Mouse (Mus musculus): ENCODE data around the gene Bpifb9a.
"Not testable (repeated sequence)": the region's sequence is repeated elsewhere in the genome, so short reads cannot be mapped to it uniquely, and the experiment has no call there.

Bpifb9a gene

GRCm38 (mm10) chr2:154257554-154257953 lies at the start of gene Bpifb9a:
TSS of gene Bpifb9a (plus strand) at chr2:154257854.
- DNase-seq, result not testable (repeated sequence)

DNA sequence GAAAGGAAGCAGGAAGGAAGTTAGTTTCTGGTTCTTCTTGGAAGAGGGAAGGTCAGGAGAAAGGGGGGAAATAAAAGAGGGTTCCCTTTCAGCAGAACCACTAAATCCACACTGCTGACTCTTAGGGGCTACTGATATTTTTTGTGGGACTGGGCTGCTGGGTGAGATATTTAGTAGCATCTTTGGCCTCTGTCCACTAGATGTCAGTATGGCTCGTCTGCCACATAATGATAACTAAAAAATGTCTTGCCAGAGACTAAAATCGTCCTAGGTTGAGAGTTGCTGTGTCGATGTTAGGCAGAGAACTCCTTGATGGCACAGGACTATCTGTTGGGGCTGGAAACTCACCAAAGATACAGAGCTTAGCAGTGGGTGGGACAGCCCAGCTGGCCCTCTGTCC lies 48.5 kb upstream of the Bpifb9a start:
- DNase-seq, result no peak

- DNase-seq, result no peak
These were observed 46.5 kb upstream of the Bpifb9a start for GRCm38 (mm10) chr2:154211121-154211520.

GRCm38 (mm10) chr2:154211881-154212280 lies 45.8 kb upstream of the Bpifb9a start:
- no peak for DNase-seq

DNA sequence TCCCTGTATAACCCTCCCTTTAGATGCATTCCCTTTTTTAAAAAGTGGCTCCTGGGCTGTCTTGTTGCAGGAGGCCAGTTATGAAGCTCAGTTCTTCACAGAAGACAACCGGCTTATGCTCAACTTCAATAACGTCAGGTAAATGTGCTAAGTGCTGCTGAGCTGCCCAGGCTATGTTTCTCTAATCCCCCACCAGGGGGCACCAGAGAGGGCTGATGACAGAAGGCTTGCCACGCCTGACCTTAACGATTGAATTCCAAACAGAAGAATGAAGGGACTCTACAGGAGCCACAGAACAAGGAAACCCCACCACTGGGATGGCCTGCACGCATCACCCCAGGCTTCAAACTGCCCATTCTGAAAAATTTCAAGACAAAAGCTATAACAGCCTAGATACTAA lies 42.5 kb upstream of the Bpifb9a start:
- DNase-seq, result peak; percentile 78 to 89

DNA sequence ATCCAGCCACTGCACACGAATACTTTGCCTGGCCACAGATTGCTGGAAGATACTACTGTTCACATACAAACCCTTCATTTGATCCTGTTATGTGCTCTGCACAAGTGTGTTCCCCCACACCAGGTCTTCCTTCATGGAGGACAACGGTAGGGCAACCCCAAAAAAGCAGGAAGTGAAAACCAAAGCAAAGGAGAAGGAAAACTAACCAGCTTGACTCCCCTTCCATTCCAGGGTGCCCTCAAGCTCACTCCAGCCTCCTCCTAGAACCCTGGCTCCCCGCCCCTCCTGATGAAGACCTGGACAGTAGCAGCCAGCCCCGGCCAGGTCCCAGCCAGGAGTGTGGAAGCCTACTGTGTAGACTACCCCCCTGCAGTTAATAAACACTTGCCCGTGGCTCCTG lies 37.7 kb upstream of the Bpifb9a start:
- no peak for DNase-seq

DNA sequence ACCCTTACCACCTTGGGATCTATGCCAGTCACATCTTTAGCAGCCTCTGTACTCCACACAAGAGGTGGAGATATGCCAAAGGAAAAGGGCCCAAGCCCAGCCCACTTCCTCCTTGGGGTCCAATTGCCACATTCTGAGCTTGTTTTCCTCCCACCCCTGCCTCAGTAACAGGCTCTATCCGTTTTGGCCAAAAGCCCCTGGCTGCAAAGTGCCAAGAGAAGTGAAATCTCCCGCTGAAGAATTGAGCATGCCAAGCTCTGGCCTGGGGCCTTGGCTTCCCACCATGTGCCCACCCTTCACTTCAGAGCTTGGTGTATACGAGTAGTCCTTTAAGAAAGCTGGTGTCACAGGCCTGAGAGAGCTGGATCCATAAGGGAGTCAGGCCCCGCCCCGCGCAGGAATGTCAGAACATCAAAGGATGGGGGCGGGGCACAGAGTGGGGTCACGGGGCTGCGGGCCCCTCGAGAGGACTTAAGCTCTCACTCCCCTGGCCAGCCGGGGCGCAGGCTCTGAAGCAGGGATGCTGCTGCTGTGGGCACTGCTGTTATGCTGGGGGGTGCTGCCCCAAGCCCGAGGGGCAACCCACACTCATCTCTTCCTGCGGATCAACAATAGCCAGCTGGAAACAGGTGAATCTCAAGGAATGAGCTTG lies 34.3 kb upstream of the Bpifb9a start, which contains the start of gene Bpifb5:
TSS of gene Bpifb5 (plus strand) at position 478 of the 652 bp plus-strand sequence.
- DNase-seq, result peak in 1 of 2 experiments; percentile 30

- DNase-seq, result no peak
These were observed 33.8 kb upstream of the Bpifb9a start for GRCm38 (mm10) chr2:154223917-154224273.

GRCm38 (mm10) chr2:154226991-154227390 lies 30.7 kb upstream of the Bpifb9a start:
- peak; percentile 41 to 42 for DNase-seq

GRCm38 (mm10) chr2:154227830-154228229 lies 29.8 kb upstream of the Bpifb9a start:
- peak; percentile 34 to 38 for DNase-seq

- peak; percentile 43 to 51 for DNase-seq
These were observed 24.2 kb upstream of the Bpifb9a start for GRCm38 (mm10) chr2:154233426-154233825.

DNA sequence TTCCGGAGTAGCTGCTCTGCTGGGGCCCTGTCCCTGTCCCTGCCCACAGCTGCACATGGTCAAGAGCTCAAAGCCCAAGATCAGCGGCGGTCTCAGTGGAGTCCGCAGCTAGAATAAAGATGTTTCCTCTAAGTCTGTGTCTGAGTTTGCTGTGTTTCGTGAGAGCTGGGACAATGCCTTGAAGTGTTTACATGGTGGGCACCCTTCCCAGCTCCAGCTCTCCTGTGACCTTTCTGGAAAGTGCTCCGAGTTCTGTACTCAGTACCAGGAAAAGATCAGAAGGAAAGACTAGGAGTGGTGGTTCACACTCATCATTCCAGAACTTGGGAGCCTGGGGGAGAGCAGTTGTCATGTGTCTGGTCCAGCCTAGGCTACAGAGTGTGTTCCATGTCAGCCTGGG lies 16.9 kb upstream of the Bpifb9a start:
- DNase-seq, result no peak

DNA sequence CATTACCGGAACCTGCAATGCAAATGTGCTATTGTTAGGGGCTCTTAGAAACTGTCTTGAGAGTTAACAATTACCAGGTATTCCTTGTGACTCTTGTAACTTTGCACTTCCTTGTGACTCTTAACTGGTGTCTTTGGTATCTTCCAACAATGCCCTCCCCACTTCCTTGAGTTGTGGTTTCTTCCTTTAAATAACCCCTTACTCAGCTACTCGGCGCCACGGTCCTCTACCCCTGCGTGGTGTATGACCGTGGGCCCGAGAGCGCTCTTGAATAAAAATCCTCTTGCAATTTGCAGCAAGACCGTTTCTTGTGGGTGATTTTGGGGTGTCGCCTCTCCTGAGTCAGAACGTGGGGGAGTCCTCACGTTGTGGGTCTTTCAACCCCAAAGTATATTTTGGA lies 14.9 kb upstream of the Bpifb9a start:
- not testable (repeated sequence) for DNase-seq

GRCm38 (mm10) chr2:154243356-154244036 lies 14.2 kb upstream of the Bpifb9a start:
- peak in 1 of 2 experiments; percentile 40 for DNase-seq

GRCm38 (mm10) chr2:154245322-154245721 lies 12.3 kb upstream of the Bpifb9a start:
- no peak for DNase-seq

- DNase-seq, result not testable (repeated sequence)
These were observed 2.4 kb upstream of the Bpifb9a start for GRCm38 (mm10) chr2:154255254-154255653.

- no peak for DNase-seq
These were observed 1.9 kb upstream of the Bpifb9a start for GRCm38 (mm10) chr2:154255770-154256169.

- not testable (repeated sequence) for DNase-seq
These were observed 6.7 kb downstream of the Bpifb9a start for GRCm38 (mm10) chr2:154264397-154264796.

DNA sequence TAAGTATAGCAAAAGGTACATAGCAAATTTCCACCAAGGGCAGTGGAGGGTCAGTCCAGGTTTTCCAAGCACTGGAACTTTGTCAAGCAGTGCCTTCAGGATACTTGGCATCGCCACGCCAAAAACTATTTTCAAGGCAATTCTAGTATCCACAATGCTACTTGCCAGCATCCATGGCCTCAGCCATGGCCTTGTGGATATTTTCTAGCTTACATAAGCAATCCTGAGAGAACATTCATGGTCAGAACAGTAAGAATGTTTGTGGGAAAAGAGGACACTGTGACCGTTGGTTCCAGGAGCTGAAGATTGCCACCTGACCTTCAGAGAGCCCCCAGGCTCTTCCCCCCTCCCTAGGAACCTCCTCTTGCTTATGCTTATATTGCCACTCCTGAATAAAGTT lies 34.2 kb downstream of the Bpifb9a start:
- DNase-seq, result not testable (repeated sequence)

DNA sequence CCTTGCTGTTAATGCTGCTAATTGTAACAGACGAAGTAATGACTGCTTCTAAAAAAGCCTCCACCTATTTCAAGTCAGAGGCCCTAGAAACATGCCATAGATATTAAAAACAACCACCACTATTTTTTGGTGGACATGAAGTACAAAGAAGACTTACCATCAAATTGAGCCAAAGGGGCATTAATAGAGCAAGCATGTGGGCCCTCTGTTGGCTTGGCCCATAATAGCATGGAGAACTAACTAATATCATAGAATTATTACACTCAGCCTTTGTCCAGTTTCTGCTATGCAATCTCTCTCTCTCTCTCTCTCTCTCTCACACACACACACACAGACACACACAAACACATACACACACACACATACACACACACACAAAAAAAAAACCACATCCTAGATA lies 35.2 kb downstream of the Bpifb9a start:
- DNase-seq, result no peak

DNA sequence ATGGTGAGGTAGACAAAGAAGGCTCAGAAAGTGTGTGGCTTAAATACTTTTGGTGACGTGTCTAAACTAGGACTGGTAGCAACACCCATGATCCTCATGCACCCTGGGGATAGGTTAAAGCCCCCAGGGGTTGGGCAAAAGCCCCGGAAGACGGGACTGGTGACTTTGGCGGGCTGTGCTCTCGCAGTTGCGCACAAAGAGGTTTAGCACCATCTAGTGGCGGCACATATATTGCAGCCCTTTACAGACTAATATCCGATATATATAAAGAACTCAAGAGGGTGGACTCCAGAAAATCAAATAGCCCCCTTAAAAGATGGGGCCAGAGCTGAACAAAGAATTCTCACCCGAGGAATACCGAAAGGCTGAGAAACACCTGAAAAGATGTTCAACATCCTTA lies 37.1 kb downstream of the Bpifb9a start:
- DNase-seq, result peak; percentile 34 to 72

DNA sequence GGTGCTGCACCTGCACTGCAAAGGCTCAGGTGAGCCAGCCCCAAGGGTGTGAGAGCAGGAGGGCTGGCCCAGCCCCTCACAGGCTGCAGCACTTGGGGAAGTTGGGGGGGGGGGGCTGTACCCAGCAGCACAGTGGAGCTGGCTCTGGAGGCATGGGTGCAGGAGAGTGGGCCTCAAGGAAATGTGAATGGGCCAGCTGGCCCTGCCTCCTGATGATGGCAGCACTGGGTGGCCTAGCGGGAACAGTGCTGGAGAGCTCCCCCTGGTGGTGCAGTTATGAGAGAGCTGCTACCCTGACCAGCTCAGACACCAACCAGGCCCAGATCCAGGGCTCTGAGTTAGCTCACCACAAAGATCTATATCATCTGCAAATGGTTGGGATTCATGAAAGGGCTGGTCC lies 42.8 kb downstream of the Bpifb9a start:
- peak; percentile 60 to 79 for DNase-seq

DNA sequence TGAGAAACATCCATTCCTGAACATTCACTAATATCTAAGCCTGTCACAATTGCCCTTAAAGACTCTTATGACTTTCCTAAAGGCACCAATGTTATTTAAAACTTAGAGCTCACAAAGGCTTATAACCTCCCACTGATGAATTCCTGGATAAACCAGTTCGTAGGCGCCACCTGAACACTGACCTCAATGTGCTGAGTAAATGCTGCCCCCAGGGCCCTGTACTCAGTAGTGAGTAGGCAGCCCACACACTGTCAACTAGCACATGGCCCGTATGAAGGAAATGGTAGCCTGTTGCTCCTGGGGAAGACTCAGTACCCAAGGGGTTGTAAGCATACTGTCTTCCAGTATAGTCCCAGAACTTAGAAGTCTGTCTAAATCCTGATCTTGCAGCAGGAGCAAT lies 44.1 kb downstream of the Bpifb9a start:
- DNase-seq, result no peak

GRCm38 (mm10) chr2:154304604-154305003 lies 47.0 kb downstream of the Bpifb9a start:
- DNase-seq, result not testable (repeated sequence)
